Mouse (Mus musculus) spleen, adult 2 months (tissue): ENCODE data around the gene Mtg1.

Experiments used
- CTCF ChIP-seq: fragments of 200-500 bp; IDR thresholded peaks from 2 replicates; pipeline ENCODE4 v1.5.1; 2011; ENCODE audit warnings: mild to moderate bottlenecking, inconsistent platforms; ENCODE audit not compliant: insufficient read depth, insufficient read length, insufficient replicate concordance; ENCODE audit errors: extremely low read depth
- POLR2A ChIP-seq: fragments of 200-500 bp; IDR thresholded peaks from 2 replicates; pipeline ENCODE4 v1.6.1; 2011; ENCODE audit warnings: low read depth, low read length, inconsistent platforms

DNA sequence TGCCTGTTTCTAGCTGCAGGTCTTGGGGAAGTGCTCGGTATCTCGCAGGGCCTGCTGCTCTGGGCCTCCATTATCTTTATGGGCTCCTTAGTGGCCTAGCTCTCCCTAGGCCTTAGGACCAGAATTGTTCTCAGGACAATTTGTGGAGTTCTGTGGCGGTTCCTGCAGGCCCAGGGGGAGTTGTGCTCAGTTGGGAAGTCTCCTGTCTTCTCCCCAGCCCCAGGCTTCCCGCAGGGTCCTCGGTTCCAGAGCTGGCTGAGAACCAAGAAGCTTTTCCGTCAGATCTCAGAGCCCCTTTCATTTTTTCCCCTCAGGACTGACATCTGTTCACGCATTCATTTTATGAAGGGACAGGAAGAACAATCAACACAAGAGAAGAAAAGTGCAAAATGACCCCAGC, 27.3 kb downstream of the Mtg1 start, which contains the start of gene Olfr522:
- TF ChIP-seq POLR2A (no peak), CTCF (no peak)
